Mouse (Mus musculus) lung, postnatal 0 days (tissue): ENCODE data around the gene Top1. TPM values are rescaled to one million over a fixed set of nuclear protein-coding genes. Genes with fewer than 3 reads are reported as not detected.

Experiments used
- ATAC-seq: fragments of 200-750 bp; cut with Nextera tagmentation; 2 replicates; pipeline ENCODE4 v1.8.0; 2017; ENCODE audit warnings: moderate library complexity
- DNase-seq: peaks from one replicate; pipeline ENCODE4 v3.0.0-alpha.2; 2016; ENCODE audit warnings: low spot score
- H3K27ac ChIP-seq: fragments of 300-500 bp; sonication (generic); 2 replicates; pipeline ENCODE4 v1.5.1; 2014; ENCODE audit warnings: antibody characterized with exemption, mild to moderate bottlenecking, low read length, mixed read lengths
- H3K27me3 ChIP-seq: fragments of 300-500 bp; sonication (generic); replicated peaks from 2 replicates; pipeline ENCODE4 v1.6.1; 2014; ENCODE audit warnings: low read length, mixed read lengths; ENCODE audit not compliant: insufficient read depth
- H3K36me3 ChIP-seq: fragments of 300-500 bp; sonication (generic); 2 replicates; pipeline ENCODE4 v1.6.1; 2014; ENCODE audit warnings: low read length, mixed read lengths; ENCODE audit not compliant: insufficient read depth
- H3K4me1 ChIP-seq: fragments of 300-500 bp; sonication (generic); 2 replicates; pipeline ENCODE4 v1.6.1; 2014; ENCODE audit warnings: antibody characterized with exemption, low read depth, low read length, mixed read lengths; ENCODE audit not compliant: insufficient read depth
- H3K4me2 ChIP-seq: fragments of 300-500 bp; sonication (generic); replicated peaks from 2 replicates; pipeline ENCODE4 v1.6.1; 2014; ENCODE audit warnings: low read depth, mild to moderate bottlenecking, low read length, moderate library complexity, mixed read lengths
- H3K4me3 ChIP-seq: fragments of 300-500 bp; sonication (generic); 2 replicates; pipeline ENCODE4 v1.5.1; 2014; ENCODE audit warnings: low read depth, low read length
- H3K9ac ChIP-seq: fragments of 300-500 bp; sonication (generic); replicated peaks from 2 replicates; pipeline ENCODE4 v1.6.1; 2014; ENCODE audit warnings: low read depth, mild to moderate bottlenecking
- H3K9me3 ChIP-seq: fragments of 300-500 bp; sonication (generic); 2 replicates; pipeline ENCODE4 v1.6.1; 2016; ENCODE audit warnings: low read length, mixed read lengths
- CTCF ChIP-seq: IDR thresholded peaks from 2 replicates; pipeline ENCODE4 v1.5.1; 2016; ENCODE audit warnings: antibody characterized with exemption, mild to moderate bottlenecking
- EP300 ChIP-seq: IDR thresholded peaks from 2 replicates; pipeline ENCODE4 v1.6.1; 2016; ENCODE audit warnings: antibody characterized with exemption, mild to moderate bottlenecking, control low read depth
- WGBS: fragments of 180-500 bp; shearing (Covaris S2); extraction: QIAGEN DNeasy Blood & Tissue Kit; methylation state at CpG from one replicate; pipeline ENCODE4 v1.1.7; 2014; 5-methylcytosine and 5-hydroxymethylcytosine counted together
- polyA plus RNA-seq: library from polyadenylated mRNA; unstranded; fragments of >200 nt; fragmentation: Nextera tagmentation; extraction: Ambion mirVana; gene quantifications from 2 replicates; pipeline ENCODE4 v1.2.1, GENCODE M21; 2015

Gene Top1
- 38.7 and 51.5 TPM in 2 replicates for polyA plus RNA-seq

DNA sequence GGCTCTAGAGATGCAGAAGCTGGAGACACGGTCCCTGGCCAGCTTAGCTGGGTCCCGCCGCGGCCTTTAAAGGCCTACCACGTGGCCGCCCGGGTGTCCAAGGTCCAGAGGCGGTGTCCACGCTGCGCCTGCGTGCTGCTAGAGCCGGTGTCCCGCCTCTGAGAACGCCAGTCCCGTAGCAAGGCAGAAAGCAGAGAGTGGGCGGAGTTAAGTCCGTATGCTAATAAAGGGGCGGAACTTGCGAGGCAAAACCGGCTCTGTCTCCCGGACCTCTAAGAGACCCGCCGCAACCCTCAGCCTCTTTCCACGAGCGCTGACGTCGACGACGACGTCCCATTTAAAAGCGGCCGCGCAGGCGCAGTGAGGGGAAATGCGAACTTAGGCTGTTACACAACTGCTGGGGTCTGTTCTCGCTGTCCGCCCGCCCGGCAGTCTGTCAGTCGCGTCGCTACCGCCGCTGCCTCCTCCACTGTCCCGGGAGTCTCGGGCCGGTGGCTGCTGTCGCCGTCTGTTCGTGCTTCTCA lies at the start of gene Top1:
Gene Top1 (plus strand): TSS at position 275 of the 524 bp plus-strand sequence.
- TF ChIP-seq EP300 (no peak), CTCF (no peak)
- Histone ChIP-seq H3K4me2 (peak within 1 kb of the TSS; percentile 59), H3K9ac (peak within 1 kb of the TSS; percentile 100), H3K9me3 (no peaks in the 10 kb centered on the region), H3K27me3 (no peaks in the 10 kb centered on the region), H3K4me1 (peaks cover 14% of the 10 kb centered on the region; the same call in 1 of the 2 replicates), H3K27ac (peak within 1 kb of the TSS; percentile 100), H3K4me3 (peak within 1 kb of the TSS; percentile 100), H3K36me3 (no peaks in the 10 kb centered on the region)
- ATAC-seq: peak; percentile 98
- under 1% methylated on average over 49 of the region's 50 CpGs for WGBS
- peak; percentile 100 for DNase-seq

DNA sequence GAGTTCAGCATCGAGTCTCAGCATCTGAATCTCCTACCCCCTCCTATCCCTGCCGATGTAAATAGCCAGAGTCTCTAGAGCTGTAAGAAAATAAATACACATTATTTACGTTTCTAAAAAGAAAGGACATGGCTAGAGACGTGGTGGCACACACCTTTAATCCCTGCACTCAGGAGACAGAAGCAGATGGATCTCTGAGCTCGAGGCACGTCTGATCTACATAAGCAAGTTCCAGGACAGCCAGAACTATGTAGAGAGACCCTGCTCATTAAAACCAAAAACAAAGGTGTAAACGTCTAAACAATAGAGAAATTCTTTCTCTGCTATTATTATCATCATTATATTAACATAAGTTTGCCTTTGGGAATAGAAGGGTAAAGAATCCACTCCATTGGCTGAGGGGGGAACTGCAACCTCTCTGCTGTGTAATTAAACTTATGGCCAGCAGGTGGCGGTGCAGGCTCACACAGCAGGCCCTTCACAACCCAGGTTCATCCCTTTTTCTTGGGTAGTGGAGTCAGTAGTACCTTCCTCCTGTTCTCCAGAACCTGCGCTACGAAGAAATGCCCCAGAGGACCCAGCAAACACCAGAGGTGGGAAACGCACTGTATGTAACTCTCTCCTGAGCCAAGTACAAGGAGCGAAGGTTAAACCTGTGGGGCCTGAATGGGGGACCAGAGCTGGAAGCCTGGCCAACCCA lies 48.0 kb upstream of the Top1 start:
- Histone ChIP-seq H3K36me3 (no peaks in the 10 kb centered on the region), H3K27ac (no peak overlapping the region), H3K4me2 (no peak overlapping the region), H3K4me3 (no peak overlapping the region), H3K27me3 (no peaks in the 10 kb centered on the region), H3K9me3 (no peaks in the 10 kb centered on the region), H3K4me1 (no peaks in the 10 kb centered on the region), H3K9ac (no peak overlapping the region)
- WGBS: 32% methylated on average over 12 of the region's 12 CpGs
- ATAC-seq (peak; percentile 77), DNase-seq (peak; percentile 82)
- no peak for TF ChIP-seq EP300
- TF ChIP-seq CTCF: peak; percentile 99

DNA sequence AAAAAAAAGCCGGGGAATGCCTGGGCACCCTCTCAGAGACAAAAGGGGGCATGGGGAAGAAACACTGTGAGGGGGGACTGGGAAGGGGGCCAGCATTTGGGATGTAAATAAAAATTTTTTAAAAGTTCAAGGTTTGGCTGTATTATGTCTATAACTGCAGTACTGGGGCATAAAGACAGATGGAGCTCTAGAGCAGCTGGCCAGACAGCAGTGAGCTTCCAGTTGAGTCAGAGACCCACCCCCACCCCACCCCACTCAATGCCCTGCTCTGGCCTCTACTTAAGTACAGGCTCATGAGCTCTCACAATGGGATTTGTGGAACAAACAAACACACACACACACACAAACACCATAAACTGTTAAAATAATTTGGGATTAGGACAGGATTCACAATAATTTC lies 43.9 kb upstream of the Top1 start:
- TF ChIP-seq CTCF (peak; percentile 84), EP300 (no peak)
- no peaks in the 10 kb centered on the region for H3K27me3 ChIP-seq
- H3K36me3 ChIP-seq: no peaks in the 10 kb centered on the region
- DNase-seq: peak; percentile 70
- peak; percentile 70 for ATAC-seq
- no peak overlapping the region for H3K9ac ChIP-seq
- 27% methylated on average over 1 of the region's 1 CpGs for WGBS
- H3K4me1 ChIP-seq: no peaks in the 10 kb centered on the region
- H3K4me3 ChIP-seq: no peak overlapping the region
- no peaks in the 10 kb centered on the region for H3K9me3 ChIP-seq
- H3K4me2 ChIP-seq: no peak overlapping the region
- H3K27ac ChIP-seq: no peak overlapping the region

DNA sequence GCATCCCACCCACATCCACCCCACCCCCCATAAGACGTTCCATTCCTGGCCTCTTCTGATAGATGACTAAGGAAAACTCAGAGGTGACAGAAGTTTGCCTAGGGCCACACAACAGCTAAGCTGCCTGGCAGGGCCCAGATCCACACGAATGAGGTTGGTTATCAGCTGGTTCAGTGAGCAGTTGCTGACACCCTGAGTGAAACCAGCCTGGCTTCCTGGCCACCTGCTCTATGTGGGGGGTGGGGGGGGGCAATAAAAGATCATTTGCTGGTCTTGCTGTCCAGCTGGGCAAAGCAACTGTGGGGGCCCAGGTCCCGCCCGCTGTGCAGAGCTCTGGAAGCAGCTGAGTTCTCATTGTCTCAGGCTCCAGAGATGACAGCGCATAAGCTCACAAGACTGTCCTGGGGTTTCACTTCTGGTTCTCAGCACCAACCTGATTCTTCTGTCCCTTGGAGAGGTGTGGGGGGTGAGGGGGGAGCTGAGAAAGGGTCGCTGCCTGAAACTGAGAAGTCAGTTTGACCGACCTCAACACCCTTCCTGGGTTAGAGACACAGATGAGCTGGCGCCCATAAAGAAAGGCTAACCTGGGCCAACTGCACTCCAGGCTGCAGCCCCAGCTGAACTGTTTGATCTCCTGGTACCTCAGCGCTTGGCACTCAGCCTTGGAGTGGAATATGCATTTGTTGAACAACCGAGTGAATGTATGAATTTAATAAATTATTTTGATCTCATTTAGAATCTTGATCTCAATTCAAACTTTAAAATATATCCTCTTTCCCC lies 42.3 kb upstream of the Top1 start:
- Histone ChIP-seq H3K27me3 (no peaks in the 10 kb centered on the region), H3K36me3 (no peaks in the 10 kb centered on the region), H3K9me3 (no peaks in the 10 kb centered on the region), H3K4me1 (no peaks in the 10 kb centered on the region), H3K27ac (no peak overlapping the region), H3K9ac (no peak overlapping the region), H3K4me3 (no peak overlapping the region), H3K4me2 (no peak overlapping the region)
- WGBS: 56% methylated on average over 10 of the region's 10 CpGs
- DNase-seq (no peak), ATAC-seq (no peak)
- no peak for TF ChIP-seq EP300
- no peak for TF ChIP-seq CTCF

DNA sequence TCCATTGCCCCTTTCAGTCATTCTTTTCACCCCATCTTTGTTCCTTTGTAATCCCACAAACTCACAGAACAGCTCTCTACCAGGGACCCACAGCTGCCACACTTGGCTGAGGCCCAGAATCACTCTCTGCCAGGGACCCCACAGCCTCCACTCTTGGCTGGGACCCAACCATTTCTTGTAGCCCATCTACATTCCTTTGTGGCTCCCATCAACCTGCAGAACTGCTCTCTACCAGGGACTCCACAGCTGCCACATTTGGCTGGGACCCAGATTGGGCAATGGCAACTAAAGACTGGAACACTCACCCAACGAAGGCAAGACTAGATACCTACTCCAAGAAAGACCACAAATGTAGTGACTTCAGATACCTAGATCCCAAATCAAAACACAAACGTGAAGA lies 35.7 kb upstream of the Top1 start:
- no peak overlapping the region for H3K9ac ChIP-seq
- H3K27ac ChIP-seq: no peak overlapping the region
- WGBS: 36% methylated on average over 2 of the region's 2 CpGs
- no peaks in the 10 kb centered on the region for H3K4me1 ChIP-seq
- TF ChIP-seq EP300 (no peak), CTCF (no peak)
- no peak overlapping the region for H3K4me3 ChIP-seq
- no peak for DNase-seq
- no peak overlapping the region for H3K4me2 ChIP-seq
- no peak for ATAC-seq
- no peaks in the 10 kb centered on the region for H3K27me3 ChIP-seq
- no peaks in the 10 kb centered on the region for H3K36me3 ChIP-seq
- H3K9me3 ChIP-seq: no peaks in the 10 kb centered on the region

DNA sequence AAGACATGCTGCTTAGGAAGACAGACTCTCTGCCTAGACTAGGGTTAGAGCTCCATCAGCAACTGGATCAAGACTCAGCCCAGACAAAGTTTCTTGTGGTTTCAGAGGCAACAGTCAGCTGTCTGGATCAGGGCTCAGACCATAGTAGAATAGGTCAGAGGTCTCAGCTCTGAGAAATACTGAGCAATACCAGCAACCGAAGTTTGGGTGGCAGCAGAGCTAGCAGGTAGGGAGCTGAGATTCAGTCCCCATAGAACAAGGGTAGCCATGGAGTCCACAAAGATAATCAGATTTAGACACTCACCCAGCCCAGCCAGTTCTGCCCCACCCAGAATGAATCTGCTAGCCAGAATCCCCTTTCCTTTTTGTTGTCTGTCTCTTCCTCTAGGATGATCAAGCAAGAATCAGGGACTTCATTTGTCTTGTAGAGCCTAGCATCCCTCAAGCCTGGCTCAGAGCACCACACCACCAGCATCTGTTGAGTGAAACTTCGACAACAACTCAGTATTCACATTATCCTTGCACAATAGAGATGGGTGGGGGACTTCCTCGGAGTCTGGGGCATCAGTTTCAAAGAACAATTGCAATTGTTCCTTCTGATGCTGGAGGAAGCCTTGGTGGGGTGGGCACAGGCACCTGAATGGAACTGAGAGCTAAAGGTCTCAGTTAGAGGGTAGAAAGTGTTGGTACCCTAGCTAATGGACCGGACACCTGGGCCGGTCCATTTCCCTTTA lies 32.3 kb upstream of the Top1 start:
- Histone ChIP-seq H3K4me1 (no peaks in the 10 kb centered on the region), H3K27ac (peak overlapping the region; percentile 47; the same call in 1 of the 2 replicates), H3K27me3 (no peaks in the 10 kb centered on the region), H3K4me2 (no peak overlapping the region), H3K9ac (no peak overlapping the region), H3K9me3 (no peaks in the 10 kb centered on the region), H3K4me3 (no peak overlapping the region), H3K36me3 (no peaks in the 10 kb centered on the region)
- TF ChIP-seq CTCF (no peak), EP300 (peak; percentile 53; the same call in 1 of the 2 replicates)
- 60% methylated on average over 5 of the region's 5 CpGs for WGBS
- ATAC-seq (peak; percentile 71), DNase-seq (no peak)
